In genomic region chr3:92081285-92081931, GRCm38 (mm10) we compare ENCODE assay signal across 9 mouse cellular contexts. TPM values are rescaled to one million over a fixed set of nuclear protein-coding genes. Genes with fewer than 3 reads are reported as not detected.
DNase-seq lines count a peak whose midpoint lies in the region; ATAC-seq lines count a peak whose summit lies in the region.
"Had no signal": no experiment of that assay in that cellular context is flagged by ENCODE, and none has a peak within 500 bp of the region (broad histone marks: within the 10 kb centered on the region; RNA-seq: fewer than 3 reads in every experiment).

No protein-coding gene starts in this region.

- peak overlapping the region; percentile 96 for H3K27ac ChIP-seq in hindbrain, embryonic 15.5 days (replicated peaks)

- under 1% methylated on average over 68 of the region's 76 CpGs for WGBS in hindbrain, embryonic 15.5 days

- DNase-seq in ZHBTc4 (ENCODE audit: low read depth, low spot score): peak; percentile 80
- DNase-seq in cerebellum, postnatal 10 days: peak; percentile 32 to 49
- DNase-seq in frontal cortex, postnatal 14 days (ENCODE audit: low spot score in 2 of 2): peak; percentile 20 to 40
- DNase-seq in left cerebral cortex, postnatal 10 days (ENCODE audit: extremely low spot score in 1 of 2, low spot score in 2 of 2): peak; percentile 7 to 70
- peak; percentile 13 to 25 for DNase-seq in right cerebral cortex, adult 2 months (ENCODE audit: low spot score in 2 of 2)

- H3K9ac ChIP-seq in hindbrain, embryonic 15.5 days: peak overlapping the region; percentile 92

- H3K4me3 ChIP-seq in hindbrain, embryonic 15.5 days: peak overlapping the region; percentile 83
- peak overlapping the region; percentile 88 for H3K4me3 ChIP-seq in megakaryocyte, embryonic 14.5 days (replicated peaks)

- intact Hi-C loops in left cerebral cortex, postnatal 10 days (cut with DNase I): no loop called here

- H3K9me3 ChIP-seq in hindbrain, embryonic 15.5 days: no peaks in the 10 kb centered on the region
- peaks cover 17% of the 10 kb centered on the region for H3K9me3 ChIP-seq in megakaryocyte, embryonic 14.5 days

- peak; percentile 79 for ATAC-seq in hindbrain, embryonic 15.5 days (ENCODE audit: low FRiP score, low read depth)
- no peak for ATAC-seq in inflammation-experienced regulatory T-cells, adult 6 months

- peaks cover 18% of the 10 kb centered on the region for H3K27me3 ChIP-seq in hindbrain, embryonic 15.5 days
- peaks cover 61% of the 10 kb centered on the region for H3K27me3 ChIP-seq in megakaryocyte, embryonic 14.5 days (replicated peaks)

- no peaks in the 10 kb centered on the region for H3K36me3 ChIP-seq in hindbrain, embryonic 15.5 days
- no peaks in the 10 kb centered on the region for H3K36me3 ChIP-seq in megakaryocyte, embryonic 14.5 days (replicated peaks; ENCODE audit: low read length)

- peaks cover 20% of the 10 kb centered on the region for H3K4me1 ChIP-seq in hindbrain, embryonic 15.5 days (replicated peaks)
- H3K4me1 ChIP-seq in megakaryocyte, embryonic 14.5 days: peaks cover 16% of the 10 kb centered on the region

- peak overlapping the region; percentile 74 for H3K4me2 ChIP-seq in hindbrain, embryonic 15.5 days

RNA-seq across cellular contexts. Expression of gene Lor, which starts 1.5 kb away (rescaled TPM):
- 8.7 and 12.1 TPM in 2 replicates for polyA plus RNA-seq in hindbrain, embryonic 15.5 days (2015; fragmentation: Nextera tagmentation; extraction: Ambion mirVana)
- 1 to 10 TPM; 6.2 to 6.6 TPM for total RNA-seq in left cerebral cortex, postnatal 10 days (2021)
- not detected in 2 replicates for polyA plus RNA-seq in megakaryocyte, embryonic 14.5 days (2012; ENCODE audit: insufficient read depth, low replicate concordance)
- polyA plus RNA-seq in inflammation-experienced regulatory T-cells, adult 6 months (2017; shearing (Covaris generic)): not detected

RNA-seq across cellular contexts. Expression of gene Prr9, which starts 42.3 kb away (rescaled TPM):
- polyA plus RNA-seq in hindbrain, embryonic 15.5 days (2015; fragmentation: Nextera tagmentation; extraction: Ambion mirVana): not detected in 2 replicates
- total RNA-seq in left cerebral cortex, postnatal 10 days (2021): not detected
- not detected in 2 replicates for polyA plus RNA-seq in megakaryocyte, embryonic 14.5 days (2012; ENCODE audit: insufficient read depth, low replicate concordance)
- polyA plus RNA-seq in inflammation-experienced regulatory T-cells, adult 6 months (2017; shearing (Covaris generic)): not detected
- polyA plus RNA-seq: frontal cortex, adult 2 months had no signal

Comparison
In these comparisons a context has a peak if more than half of its experiments do, and no peak if none do; other contexts are left out.
1. DNase-seq: peak in every context shown above with its lines; median percentile 80 in ZHBTc4; 40 in cerebellum, postnatal 10 days; 38 in left cerebral cortex, postnatal 10 days; 30 in frontal cortex, postnatal 14 days; 19 in right cerebral cortex, adult 2 months.